Mouse (Mus musculus) kidney, adult 8-10 months (tissue): ENCODE measurements around the gene Pdia6.
A peak's percentile ranks its signal among the peaks of the same experiment; 100 is the strongest.

Experiments
- DNase-seq, 2 experiments: peaks; one replicate each; pipeline ENCODE4 v3.0.0; 2022

Gene Pdia6

DNA sequence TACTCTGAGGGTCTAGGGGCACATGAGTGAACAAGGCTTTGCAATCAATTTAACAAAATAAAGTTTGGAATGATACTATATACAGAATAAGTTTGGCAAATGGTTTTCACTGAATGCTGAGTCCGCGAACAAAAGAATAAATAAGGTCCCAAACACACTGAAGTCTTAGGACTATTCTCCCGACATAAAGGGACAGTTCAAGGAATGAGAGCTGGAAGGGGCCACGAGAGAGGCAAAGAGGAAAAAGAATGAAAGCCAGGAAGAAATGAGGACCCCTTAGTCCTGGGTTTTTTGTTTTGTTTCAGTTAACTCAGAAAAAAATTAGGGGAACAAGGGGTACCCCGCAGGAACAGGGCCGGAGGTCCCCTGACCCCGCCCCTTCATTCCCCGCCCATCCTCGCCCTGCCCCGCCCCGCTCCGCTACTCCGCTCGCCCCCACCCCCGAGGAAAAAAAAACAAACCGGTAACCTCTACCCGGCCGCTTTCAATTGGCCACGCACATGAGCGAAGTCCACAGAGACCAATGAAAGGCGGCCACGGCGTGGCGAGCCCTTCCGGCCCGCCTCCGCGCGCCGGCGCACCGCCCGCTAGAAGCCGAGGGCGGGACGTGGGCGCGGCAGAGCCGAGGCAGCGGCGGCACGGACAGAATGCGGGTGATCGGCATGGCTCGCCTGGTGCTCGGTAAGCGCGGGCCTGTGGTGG is at the start of gene Pdia6:
Gene Pdia6 (plus strand): TSS at position 575 of the 702 bp plus-strand sequence.
- DNase-seq: peak; percentile 90 to 92

DNA sequence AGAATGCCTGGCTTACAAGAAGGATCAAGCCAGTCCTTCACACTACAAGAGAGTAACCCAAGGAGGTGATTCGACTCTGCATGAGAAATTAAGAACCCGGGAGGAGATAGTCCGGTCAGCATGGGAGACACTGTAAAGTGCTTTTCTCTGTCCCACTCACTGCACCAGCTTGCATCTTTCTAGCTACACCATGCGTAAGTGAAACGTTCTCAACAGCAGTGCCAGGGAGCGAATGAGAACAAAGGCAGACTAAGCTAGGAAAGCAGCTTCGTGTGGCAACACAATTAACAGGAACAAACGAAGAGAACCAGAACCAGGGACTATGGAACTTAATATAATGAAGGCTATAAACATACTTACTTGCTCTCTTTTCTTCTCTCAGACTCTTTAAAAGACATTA is 48.0 kb upstream of the Pdia6 start:
- DNase-seq: no peak

GRCm38 (mm10) chr12:17219107-17219506 is 47.2 kb upstream of the Pdia6 start:
- no peak for DNase-seq

DNA sequence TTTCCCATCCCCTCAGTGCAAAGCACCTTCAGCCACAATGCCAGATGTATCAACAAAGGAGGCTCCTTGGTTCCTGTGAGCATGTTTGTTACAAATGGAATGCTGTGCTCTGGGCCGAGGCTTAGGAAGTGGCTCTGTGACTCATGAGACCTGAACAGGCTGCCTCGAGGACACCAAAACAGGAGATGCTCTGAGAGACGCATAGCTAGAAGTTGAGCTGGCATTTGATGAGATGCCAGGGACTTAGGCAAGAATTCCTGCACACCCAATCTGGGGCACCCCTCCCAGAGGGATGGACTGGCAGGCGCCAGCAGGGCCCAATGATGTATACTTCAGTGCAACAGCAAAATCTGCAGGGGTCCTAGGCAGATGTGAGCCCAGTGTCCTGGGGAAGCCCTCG is 45.7 kb upstream of the Pdia6 start:
- DNase-seq: no peak

GRCm38 (mm10) chr12:17221891-17222428 is 44.4 kb upstream of the Pdia6 start:
- no peak for DNase-seq

DNA sequence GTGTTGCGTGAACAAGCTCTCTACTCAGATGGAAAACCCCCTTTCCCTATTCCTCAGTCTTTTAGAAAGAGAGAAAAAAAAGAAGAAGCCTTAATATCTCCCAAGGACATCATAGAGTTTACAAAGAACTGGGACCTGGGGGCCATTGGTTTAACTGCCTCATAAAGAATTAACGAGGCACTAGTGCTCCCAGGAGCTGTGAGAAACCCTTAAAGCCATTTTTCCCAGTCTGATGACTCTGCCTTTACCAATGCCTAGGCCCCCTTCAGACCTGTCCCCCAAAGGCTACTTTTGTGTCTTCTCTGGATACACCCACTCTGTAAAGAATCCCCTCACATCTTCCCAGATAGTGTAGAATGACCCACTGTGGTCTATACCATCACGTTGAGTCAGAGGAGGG is 43.3 kb upstream of the Pdia6 start:
- no peak for DNase-seq

GRCm38 (mm10) chr12:17225012-17225411 is 41.3 kb upstream of the Pdia6 start:
- DNase-seq: no peak

DNA sequence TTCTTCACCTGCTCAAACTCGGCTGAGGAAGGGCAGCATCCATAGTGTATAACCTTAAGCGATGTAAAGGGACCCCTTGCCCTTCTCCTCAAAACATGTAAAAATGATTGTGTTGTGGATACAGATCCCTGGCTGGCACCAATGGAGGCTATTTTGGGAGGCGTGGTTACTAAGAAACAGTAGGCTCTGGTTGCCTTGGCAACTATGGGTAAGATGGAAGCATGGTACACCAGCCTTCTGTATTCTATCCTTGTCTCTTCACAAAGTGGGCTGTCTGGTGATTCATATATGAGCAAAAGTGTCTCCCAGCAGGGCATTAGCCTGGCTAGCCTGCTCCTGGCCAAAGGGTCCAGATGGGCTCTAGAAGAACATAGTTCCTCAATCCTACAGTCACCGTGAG is 38.4 kb upstream of the Pdia6 start:
- DNase-seq: no peak

- DNase-seq: no peak
Observed at GRCm38 (mm10) chr12:17230581-17230980, 35.8 kb upstream of the Pdia6 start.

- DNase-seq: no peak
Observed at GRCm38 (mm10) chr12:17231513-17231912, 34.8 kb upstream of the Pdia6 start.

GRCm38 (mm10) chr12:17235535-17236313 is 30.6 kb upstream of the Pdia6 start:
- DNase-seq: no peak

GRCm38 (mm10) chr12:17238588-17239427 is 27.5 kb upstream of the Pdia6 start:
- DNase-seq: no peak

DNA sequence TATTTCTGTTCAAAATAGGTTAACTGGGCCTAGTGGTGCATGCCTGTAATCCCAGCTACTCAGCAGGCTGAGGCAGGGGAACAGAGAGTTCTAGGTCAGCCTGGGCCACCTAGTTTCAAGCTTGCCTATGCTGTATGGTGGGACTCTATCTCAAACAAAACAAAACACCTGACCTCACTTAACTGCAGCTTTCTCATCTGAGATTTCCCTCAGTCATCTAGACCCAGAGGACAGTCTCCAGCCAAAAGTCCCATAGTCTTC is 27.0 kb upstream of the Pdia6 start:
- no peak for DNase-seq

DNA sequence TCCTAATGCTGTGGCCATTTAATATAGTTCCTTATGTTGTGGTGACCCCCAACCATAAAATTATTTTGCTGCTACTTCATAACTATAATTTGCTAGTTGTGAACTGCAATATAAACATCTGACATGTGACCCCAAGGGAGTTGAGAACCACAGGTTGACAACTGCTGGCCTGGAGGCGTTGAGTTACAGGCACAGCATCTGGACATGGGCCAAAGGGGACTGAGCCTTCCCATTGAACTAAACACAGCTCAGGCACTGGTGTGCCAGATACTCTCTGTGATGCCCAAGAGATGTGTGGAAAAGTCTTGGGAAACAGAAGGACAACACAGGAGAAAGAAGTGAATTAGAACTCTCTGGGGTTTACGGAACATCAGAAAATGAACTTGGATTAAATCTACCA is 25.3 kb upstream of the Pdia6 start:
- no peak for DNase-seq

GRCm38 (mm10) chr12:17241614-17242013 is 24.7 kb upstream of the Pdia6 start:
- no peak for DNase-seq

DNA sequence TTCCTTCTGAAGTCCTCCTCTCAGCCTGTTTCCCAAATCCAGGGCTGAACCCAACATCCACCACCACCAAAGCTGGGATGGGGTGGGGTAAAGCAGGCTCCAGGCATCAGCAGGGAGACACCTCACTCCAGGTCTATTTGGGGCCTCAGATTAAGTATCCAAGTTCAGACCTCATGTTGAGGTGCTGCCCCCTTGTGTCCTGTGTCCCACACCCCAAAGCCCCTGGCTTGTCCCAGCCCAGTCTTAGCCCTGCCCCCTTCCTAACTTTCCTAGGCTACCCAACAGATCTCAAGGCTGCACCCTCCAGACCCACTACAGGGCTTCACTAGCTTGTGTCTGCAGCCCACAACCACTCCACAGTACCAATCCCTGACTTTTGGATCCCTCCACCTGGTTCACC is 24.3 kb upstream of the Pdia6 start:
- no peak for DNase-seq

GRCm38 (mm10) chr12:17250962-17251361 is 15.4 kb upstream of the Pdia6 start:
- no peak for DNase-seq

DNA sequence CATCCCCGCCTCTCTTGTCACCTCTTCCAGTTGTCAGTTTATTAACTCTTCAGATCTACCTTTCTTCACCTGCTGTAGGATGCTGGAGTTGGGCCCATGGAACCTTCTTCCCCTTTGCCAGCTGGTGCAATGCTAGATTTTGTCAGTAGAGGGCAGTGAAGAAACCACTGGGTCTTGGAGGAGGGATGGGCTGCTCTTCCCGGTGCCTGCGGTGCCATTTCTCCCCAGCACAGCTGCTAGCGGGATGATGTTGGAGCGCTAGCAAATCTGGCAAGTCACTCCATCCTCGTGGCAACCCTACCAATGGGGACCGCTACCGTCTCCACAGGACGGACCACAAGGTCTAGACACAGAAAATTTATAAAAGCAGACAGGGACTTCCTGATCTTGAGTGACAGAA is 13.3 kb upstream of the Pdia6 start:
- DNase-seq: peak; percentile 27 to 64

- DNase-seq: no peak
Observed at GRCm38 (mm10) chr12:17255602-17256001, 10.7 kb upstream of the Pdia6 start.

DNA sequence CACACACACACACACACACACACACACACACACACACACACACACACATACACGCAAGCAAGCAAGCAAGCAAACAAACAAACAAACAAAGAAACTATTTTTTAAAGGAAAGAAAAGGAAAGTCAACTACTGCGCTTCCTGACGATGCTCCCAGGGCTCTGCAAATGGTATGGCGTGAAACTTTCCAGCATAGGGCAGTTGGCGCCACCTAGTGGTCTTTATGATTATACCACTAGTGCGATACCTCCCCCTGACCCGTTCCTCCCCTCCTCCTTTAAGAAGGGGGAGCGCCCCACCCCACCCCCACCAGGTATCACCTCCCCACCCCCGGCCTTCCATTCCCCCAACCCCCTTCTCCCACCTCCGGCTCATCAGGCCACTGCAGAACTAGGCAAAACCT is 9.4 kb upstream of the Pdia6 start:
- DNase-seq: peak in 1 of 2 experiments; percentile 44

DNA sequence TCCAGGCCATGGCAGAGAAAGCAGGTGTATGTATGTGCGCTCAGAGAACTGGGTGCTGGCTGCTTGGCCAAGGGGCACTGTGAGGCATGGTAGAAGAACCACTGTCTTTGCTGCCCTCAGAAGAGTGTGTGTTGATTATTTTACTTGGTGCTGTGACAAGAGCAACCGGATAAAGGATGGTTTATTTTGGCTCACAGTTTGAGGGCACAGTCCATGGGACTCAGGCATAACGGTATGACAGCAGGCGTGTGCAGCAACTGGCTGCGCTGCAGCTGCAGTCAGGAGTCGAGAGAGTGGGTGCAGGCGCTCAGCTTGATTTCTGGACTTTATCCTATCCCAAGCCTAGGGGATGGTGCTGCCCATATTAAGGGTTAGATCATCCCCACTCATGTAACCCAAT is 7.9 kb upstream of the Pdia6 start:
- no peak for DNase-seq

- no peak for DNase-seq
Observed at GRCm38 (mm10) chr12:17261005-17261404, 5.3 kb upstream of the Pdia6 start.

GRCm38 (mm10) chr12:17263881-17264280 is 2.5 kb upstream of the Pdia6 start:
- DNase-seq: no peak

- DNase-seq: no peak
Observed at GRCm38 (mm10) chr12:17264826-17265225, 1.5 kb upstream of the Pdia6 start.
